Mouse (Mus musculus) ovary, postnatal 10 days (tissue): ENCODE measurements around the gene Gm5447.

Experiments used
- DNase-seq: peaks from one replicate; pipeline ENCODE4 v3.0.0; 2022; ENCODE audit warnings: low spot score

Gene Gm5447

GRCm38 (mm10) chr13:30986934-30987455 lies 13.0 kb downstream of the Gm5447 start:
- DNase-seq: no peak

GRCm38 (mm10) chr13:30987686-30988085 lies 13.7 kb downstream of the Gm5447 start:
- DNase-seq: no peak

- no peak for DNase-seq
Observed at GRCm38 (mm10) chr13:30989710-30990109, 15.7 kb downstream of the Gm5447 start.

GRCm38 (mm10) chr13:30990233-30990632 lies 16.2 kb downstream of the Gm5447 start:
- no peak for DNase-seq

- no peak for DNase-seq
Observed at GRCm38 (mm10) chr13:30993819-30994218, 19.8 kb downstream of the Gm5447 start.

- no peak for DNase-seq
Observed at GRCm38 (mm10) chr13:30994249-30994858, 20.4 kb downstream of the Gm5447 start.

- no peak for DNase-seq
Observed at GRCm38 (mm10) chr13:30997526-30998253, 23.7 kb downstream of the Gm5447 start.

GRCm38 (mm10) chr13:30999799-31000198 lies 25.8 kb downstream of the Gm5447 start:
- DNase-seq: no peak

- no peak for DNase-seq
Observed at GRCm38 (mm10) chr13:31004458-31004857, 30.5 kb downstream of the Gm5447 start.

- DNase-seq: no peak
Observed at GRCm38 (mm10) chr13:31004995-31005394, 31.0 kb downstream of the Gm5447 start.

GRCm38 (mm10) chr13:31017545-31017944 lies 43.5 kb downstream of the Gm5447 start:
- DNase-seq: no peak

- no peak for DNase-seq
Observed at GRCm38 (mm10) chr13:31021514-31021913, 47.5 kb downstream of the Gm5447 start.

GRCm38 (mm10) chr13:31021927-31022326 lies 47.9 kb downstream of the Gm5447 start:
- no peak for DNase-seq

- no peak for DNase-seq
Observed at GRCm38 (mm10) chr13:31023664-31024063, 49.7 kb downstream of the Gm5447 start.
